Mouse (Mus musculus) heart, embryonic 16.5 days (tissue): Measurements from ENCODE around the gene Phldb1. TPM values are rescaled to one million over a fixed set of nuclear protein-coding genes. Genes with fewer than 3 reads are reported as not detected.
"Not testable (repeated sequence)": the region's sequence is repeated elsewhere in the genome, so short reads cannot be mapped to it uniquely, and the experiment has no call there.

Experiments
- ATAC-seq: fragments of 200-750 bp; cut with Nextera tagmentation; replicated peaks from 2 replicates; pipeline ENCODE4 v1.8.0; 2017; ENCODE audit warnings: moderate number of reproducible peaks; ENCODE audit not compliant: insufficient read depth, low FRiP score; ENCODE audit errors: extremely low read depth
- H3K27ac ChIP-seq: fragments of 300-500 bp; sonication (generic); 2 replicates; pipeline ENCODE4 v1.5.1; 2014; ENCODE audit warnings: mild to moderate bottlenecking, low read length, control low read depth, moderate library complexity
- H3K27me3 ChIP-seq: fragments of 300-500 bp; sonication (generic); 2 replicates; pipeline ENCODE4 v1.6.1; 2014; ENCODE audit warnings: low read length, mixed read lengths; ENCODE audit not compliant: control insufficient read depth, insufficient read depth
- H3K36me3 ChIP-seq: fragments of 300-500 bp; sonication (generic); 2 replicates; pipeline ENCODE4 v1.6.1; 2014; ENCODE audit not compliant: control insufficient read depth, insufficient read depth
- H3K4me1 ChIP-seq: fragments of 300-500 bp; sonication (generic); 2 replicates; pipeline ENCODE4 v1.6.1; 2014; ENCODE audit warnings: low read length, mixed read lengths; ENCODE audit not compliant: control insufficient read depth, insufficient read depth
- H3K4me2 ChIP-seq: fragments of 300-500 bp; sonication (generic); 2 replicates; pipeline ENCODE4 v1.6.1; 2014; ENCODE audit warnings: low read depth, mild to moderate bottlenecking, control low read depth, low read length
- H3K4me3 ChIP-seq: fragments of 300-500 bp; sonication (generic); 2 replicates; pipeline ENCODE4 v1.5.1; 2014; ENCODE audit warnings: mild to moderate bottlenecking, control low read depth, low read length
- H3K9ac ChIP-seq: fragments of 300-500 bp; sonication (generic); 2 replicates; pipeline ENCODE4 v1.6.1; 2014; ENCODE audit warnings: low read length, control low read depth
- H3K9me3 ChIP-seq: fragments of 300-500 bp; sonication (generic); replicated peaks from 2 replicates; pipeline ENCODE4 v1.6.1; 2016; ENCODE audit warnings: low read length; ENCODE audit not compliant: control insufficient read depth
- WGBS: fragments of 180-500 bp; shearing (Covaris S2); extraction: QIAGEN DNeasy Blood & Tissue Kit; methylation state at CpG from one replicate; pipeline ENCODE4 v1.1.7; 2014; 5-methylcytosine and 5-hydroxymethylcytosine counted together
- polyA plus RNA-seq: library from polyadenylated mRNA; unstranded; fragments of >200 nt; fragmentation: Nextera tagmentation; extraction: Ambion mirVana; gene quantifications from 2 replicates; pipeline ENCODE4 v1.2.1, GENCODE M21; 2015

The Phldb1 gene
- polyA plus RNA-seq, result 25.9 and 30.4 TPM in 2 replicates

GRCm38 (mm10) chr9:44734524-44735494 lies at the start of gene Phldb1:
Gene Phldb1 (minus strand): TSS chr9:44735198.
- peak; percentile 66 for ATAC-seq
- Histone ChIP-seq H3K4me2 (peak within 1 kb of the TSS; percentile 99), H3K9ac (peak within 1 kb of the TSS; percentile 80), H3K9me3 (peaks cover 5% of the 10 kb centered on the region), H3K4me3 (peak within 1 kb of the TSS; percentile 76), H3K36me3 (no peaks in the 10 kb centered on the region), H3K27me3 (no peaks in the 10 kb centered on the region), H3K4me1 (peaks cover 4% of the 10 kb centered on the region), H3K27ac (peak within 1 kb of the TSS; percentile 79)
- WGBS, result 2% methylated on average over 46 of the region's 47 CpGs

- Histone ChIP-seq H3K27me3 (no peaks in the 10 kb centered on the region), H3K4me1 (peaks cover 3% of the 10 kb centered on the region), H3K9me3 (no peaks in the 10 kb centered on the region), H3K9ac (peak overlapping the region; percentile 85), H3K36me3 (peaks cover 13% of the 10 kb centered on the region), H3K27ac (peak overlapping the region; percentile 82), H3K4me2 (peak overlapping the region; percentile 86), H3K4me3 (peak overlapping the region; percentile 73)
- peak; percentile 98 for ATAC-seq
- under 1% methylated on average over 41 of the region's 41 CpGs for WGBS
Observed at GRCm38 (mm10) chr9:44772750-44773651, 38.0 kb upstream of the Phldb1 start.

GRCm38 (mm10) chr9:44772392-44772749 lies 37.4 kb upstream of the Phldb1 start:
- peak overlapping the region; percentile 33 for H3K27ac ChIP-seq
- no peaks in the 10 kb centered on the region for H3K9me3 ChIP-seq
- peaks cover 13% of the 10 kb centered on the region for H3K36me3 ChIP-seq
- 0 out of 2 replicates have a peak overlapping the region, but pooled peaks have one; percentile 6 for H3K9ac ChIP-seq
- peaks cover 3% of the 10 kb centered on the region for H3K4me1 ChIP-seq
- no peak for ATAC-seq
- H3K4me2 ChIP-seq, result no peak overlapping the region
- 17% methylated on average over 5 of the region's 5 CpGs for WGBS
- H3K27me3 ChIP-seq, result no peaks in the 10 kb centered on the region
- no peak overlapping the region for H3K4me3 ChIP-seq

GRCm38 (mm10) chr9:44771376-44771775 lies 36.4 kb upstream of the Phldb1 start:
- Histone ChIP-seq H3K36me3 (peaks cover 10% of the 10 kb centered on the region), H3K4me3 (no peak overlapping the region), H3K4me1 (peaks cover 3% of the 10 kb centered on the region), H3K9me3 (no peaks in the 10 kb centered on the region), H3K4me2 (no peak overlapping the region), H3K27ac (no peak overlapping the region), H3K9ac (no peak overlapping the region), H3K27me3 (no peaks in the 10 kb centered on the region)
- ATAC-seq, result no peak
- 91% methylated on average over 5 of the region's 5 CpGs for WGBS

- WGBS, result 45% methylated on average over 7 of the region's 9 CpGs
- Histone ChIP-seq H3K4me1 (peaks cover 18% of the 10 kb centered on the region), H3K4me3 (peak overlapping the region; percentile 100), H3K9ac (peak overlapping the region; percentile 99; the same call in 1 of the 2 replicates), H3K27ac (peak overlapping the region; percentile 99), H3K4me2 (peak overlapping the region; percentile 91)
- not testable (repeated sequence) for H3K27me3 ChIP-seq, H3K9me3 ChIP-seq, H3K36me3 ChIP-seq, ATAC-seq
Observed at GRCm38 (mm10) chr9:44768029-44768394, 33.0 kb upstream of the Phldb1 start.

GRCm38 (mm10) chr9:44767101-44768028 lies 32.4 kb upstream of the Phldb1 start, which contains the start of the genes Arcn1 and Ift46:
Gene Arcn1 (minus strand): TSS chr9:44767845.
Gene Ift46 (plus strand): TSS chr9:44767908.
- WGBS, result under 1% methylated on average over 79 of the region's 82 CpGs
- no peaks in the 10 kb centered on the region for H3K36me3 ChIP-seq
- H3K4me1 ChIP-seq, result peaks cover 18% of the 10 kb centered on the region
- no peaks in the 10 kb centered on the region for H3K9me3 ChIP-seq
- H3K27me3 ChIP-seq, result no peaks in the 10 kb centered on the region
- peak within 1 kb of the TSS; percentile 99 for H3K9ac ChIP-seq
- H3K27ac ChIP-seq, result peak within 1 kb of the TSS; percentile 99
- peak within 1 kb of the TSS; percentile 100 for H3K4me3 ChIP-seq
- H3K4me2 ChIP-seq, result peak within 1 kb of the TSS; percentile 91
- ATAC-seq, result peak; percentile 88

- peaks cover 16% of the 10 kb centered on the region for H3K36me3 ChIP-seq
Observed at GRCm38 (mm10) chr9:44760873-44761272, 25.9 kb upstream of the Phldb1 start.

GRCm38 (mm10) chr9:44748473-44748872 lies 13.5 kb upstream of the Phldb1 start:
- no peak overlapping the region for H3K4me3 ChIP-seq
- H3K36me3 ChIP-seq, result peaks cover 72% of the 10 kb centered on the region
- H3K9ac ChIP-seq, result no peak overlapping the region
- no peak for ATAC-seq
- H3K4me1 ChIP-seq, result no peaks in the 10 kb centered on the region
- no peaks in the 10 kb centered on the region for H3K9me3 ChIP-seq
- H3K27ac ChIP-seq, result no peak overlapping the region
- WGBS, result 94% methylated on average over 7 of the region's 7 CpGs
- no peaks in the 10 kb centered on the region for H3K27me3 ChIP-seq
- H3K4me2 ChIP-seq, result no peak overlapping the region

More at GRCm38 (mm10) chr9:44760873-44761272, 25.9 kb upstream of the Phldb1 start:
- ATAC-seq, result no peak
- H3K27ac ChIP-seq, result no peak overlapping the region
- no peak overlapping the region for H3K9ac ChIP-seq
- H3K4me3 ChIP-seq, result no peak overlapping the region
- 47% methylated on average over 2 of the region's 2 CpGs for WGBS
- H3K9me3 ChIP-seq, result no peaks in the 10 kb centered on the region
- H3K4me2 ChIP-seq, result no peak overlapping the region
- peaks cover 23% of the 10 kb centered on the region for H3K4me1 ChIP-seq
- H3K27me3 ChIP-seq, result no peaks in the 10 kb centered on the region
